Mouse (Mus musculus): ENCODE results near the gene Polrmt.

DNA sequence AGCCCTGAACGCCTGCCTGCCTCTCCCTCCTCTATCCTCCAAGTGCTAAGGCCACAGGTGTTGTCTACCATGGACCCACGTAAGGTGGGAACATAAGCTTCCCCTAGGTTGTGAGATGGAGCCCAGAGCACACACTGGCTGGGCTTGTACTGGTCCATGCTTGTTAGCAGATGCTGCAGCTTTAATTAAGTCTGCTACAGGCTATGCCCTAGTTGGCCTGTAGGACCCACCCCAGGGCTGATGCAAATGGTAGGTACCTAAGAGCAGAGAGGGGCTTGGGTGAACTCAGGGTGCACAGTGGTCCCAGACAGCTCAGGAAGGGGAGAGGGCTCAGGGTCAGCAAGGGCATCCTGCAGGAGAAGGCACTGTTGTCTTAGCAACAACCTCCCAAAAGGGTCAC, 43.2 kb upstream of the Polrmt start:
- TF ChIP-seq CTCF (IDR thresholded peaks at IDR 0.05; ENCODE audit: low read depth, low read length) (no peak), POLR2A (IDR thresholded peaks at IDR 0.05; ENCODE audit: insufficient read depth, low read length) (no peak)

Data from ES-Bruce4 (cell line).